Mouse (Mus musculus): ENCODE measurements at regions not wholly inside any gene's neighbourhood (a gene's known extent, or its start where the extent isn't known, plus 50 kb on each side); places are given as distances from the start of the nearest gene placed in this dataset.
A peak's percentile ranks its signal among the peaks of the same experiment; 100 is the strongest.

GRCm38 (mm10) chr15:96944741-96945140, 111.0 kb downstream of the Slc38a4 start:
- Histone ChIP-seq H3K27me3 (ENCODE audit: control insufficient read depth, insufficient read depth, insufficient read length) (no peaks in the 10 kb centered on the region), H3K79me2 (ENCODE audit: control insufficient read depth, insufficient read depth) (no peaks in the 10 kb centered on the region), H3ac (ENCODE audit: control insufficient read depth, insufficient read length, low read depth) (no peak overlapping the region), H3K79me3 (ENCODE audit: low read depth) (no peaks in the 10 kb centered on the region), H3K4me3 (ENCODE audit: insufficient read depth, poor library complexity, severe bottlenecking) (no peak overlapping the region), H3K36me3 (ENCODE audit: control insufficient read depth, insufficient read depth) (no peaks in the 10 kb centered on the region)
- TF ChIP-seq MYOD1 (IDR thresholded peaks at IDR 0.05; ENCODE audit: control insufficient read depth, insufficient read length, low read depth) (no peak), MAX (IDR thresholded peaks at IDR 0.05) (no peak), FOSL1 (IDR thresholded peaks at IDR 0.05; ENCODE audit: insufficient read depth, low read length, poor library complexity, severe bottlenecking) (no peak), USF1 (IDR thresholded peaks at IDR 0.05; ENCODE audit: low read depth) (no peak), MYOG (IDR thresholded peaks at IDR 0.05; ENCODE audit: control insufficient read depth, extremely low read depth, insufficient read length) (no peak), CTCF (IDR thresholded peaks at IDR 0.05; ENCODE audit: control insufficient read depth, insufficient read depth, insufficient read length) (no peak), CEBPB (IDR thresholded peaks at IDR 0.05; ENCODE audit: low read depth) (no peak)

- TF ChIP-seq FOSL1 (IDR thresholded peaks at IDR 0.05; ENCODE audit: insufficient read depth, low read length, poor library complexity, severe bottlenecking) (no peak), MYOG (IDR thresholded peaks at IDR 0.05; ENCODE audit: control insufficient read depth, extremely low read depth, insufficient read length) (no peak), MAX (IDR thresholded peaks at IDR 0.05) (no peak), USF1 (IDR thresholded peaks at IDR 0.05; ENCODE audit: low read depth) (no peak), CEBPB (IDR thresholded peaks at IDR 0.05; ENCODE audit: low read depth) (no peak), MYOD1 (IDR thresholded peaks at IDR 0.05; ENCODE audit: control insufficient read depth, insufficient read length, low read depth) (no peak), CTCF (IDR thresholded peaks at IDR 0.05; ENCODE audit: control insufficient read depth, insufficient read depth, insufficient read length) (no peak)
- H3K36me3 ChIP-seq (ENCODE audit: control insufficient read depth, insufficient read depth): no peaks in the 10 kb centered on the region
- H3K79me3 ChIP-seq (ENCODE audit: low read depth): no peaks in the 10 kb centered on the region
- H3K27me3 ChIP-seq (ENCODE audit: control insufficient read depth, insufficient read depth, insufficient read length): no peaks in the 10 kb centered on the region
- H3ac ChIP-seq (ENCODE audit: control insufficient read depth, insufficient read length, low read depth): no peak overlapping the region
- H3K4me3 ChIP-seq (ENCODE audit: insufficient read depth, poor library complexity, severe bottlenecking): no peak overlapping the region
- no peaks in the 10 kb centered on the region for H3K79me2 ChIP-seq (ENCODE audit: control insufficient read depth, insufficient read depth)
Observed at GRCm38 (mm10) chr15:96942651-96943050, 113.1 kb downstream of the Slc38a4 start.

GRCm38 (mm10) chr15:96938406-96938805, 117.3 kb downstream of the Slc38a4 start:
- Histone ChIP-seq H3K4me3 (ENCODE audit: insufficient read depth, poor library complexity, severe bottlenecking) (no peak overlapping the region), H3K79me3 (ENCODE audit: low read depth) (no peaks in the 10 kb centered on the region), H3K27me3 (ENCODE audit: control insufficient read depth, insufficient read depth, insufficient read length) (no peaks in the 10 kb centered on the region), H3K36me3 (ENCODE audit: control insufficient read depth, insufficient read depth) (no peaks in the 10 kb centered on the region), H3ac (ENCODE audit: control insufficient read depth, insufficient read length, low read depth) (no peak overlapping the region), H3K79me2 (ENCODE audit: control insufficient read depth, insufficient read depth) (no peaks in the 10 kb centered on the region)
- TF ChIP-seq MAX (IDR thresholded peaks at IDR 0.05) (no peak), USF1 (IDR thresholded peaks at IDR 0.05; ENCODE audit: low read depth) (no peak), CTCF (IDR thresholded peaks at IDR 0.05; ENCODE audit: control insufficient read depth, insufficient read depth, insufficient read length) (no peak), FOSL1 (IDR thresholded peaks at IDR 0.05; ENCODE audit: insufficient read depth, low read length, poor library complexity, severe bottlenecking) (no peak), CEBPB (IDR thresholded peaks at IDR 0.05; ENCODE audit: low read depth) (no peak), MYOD1 (IDR thresholded peaks at IDR 0.05; ENCODE audit: control insufficient read depth, insufficient read length, low read depth) (no peak), MYOG (IDR thresholded peaks at IDR 0.05; ENCODE audit: control insufficient read depth, extremely low read depth, insufficient read length) (no peak)

- Histone ChIP-seq H3K79me2 (ENCODE audit: control insufficient read depth, insufficient read depth) (no peaks in the 10 kb centered on the region), H3K36me3 (ENCODE audit: control insufficient read depth, insufficient read depth) (no peaks in the 10 kb centered on the region), H3K79me3 (ENCODE audit: low read depth) (no peaks in the 10 kb centered on the region), H3K4me3 (ENCODE audit: insufficient read depth, poor library complexity, severe bottlenecking) (no peak overlapping the region), H3ac (ENCODE audit: control insufficient read depth, insufficient read length, low read depth) (no peak overlapping the region), H3K27me3 (ENCODE audit: control insufficient read depth, insufficient read depth, insufficient read length) (no peaks in the 10 kb centered on the region)
- TF ChIP-seq FOSL1 (IDR thresholded peaks at IDR 0.05; ENCODE audit: insufficient read depth, low read length, poor library complexity, severe bottlenecking) (no peak), MYOG (IDR thresholded peaks at IDR 0.05; ENCODE audit: control insufficient read depth, extremely low read depth, insufficient read length) (no peak), MAX (IDR thresholded peaks at IDR 0.05) (no peak), CTCF (IDR thresholded peaks at IDR 0.05; ENCODE audit: control insufficient read depth, insufficient read depth, insufficient read length) (no peak), MYOD1 (IDR thresholded peaks at IDR 0.05; ENCODE audit: control insufficient read depth, insufficient read length, low read depth) (no peak), CEBPB (IDR thresholded peaks at IDR 0.05; ENCODE audit: low read depth) (no peak), USF1 (IDR thresholded peaks at IDR 0.05; ENCODE audit: low read depth) (no peak)
Observed at GRCm38 (mm10) chr15:96937623-96938022, 118.1 kb downstream of the Slc38a4 start.

DNA sequence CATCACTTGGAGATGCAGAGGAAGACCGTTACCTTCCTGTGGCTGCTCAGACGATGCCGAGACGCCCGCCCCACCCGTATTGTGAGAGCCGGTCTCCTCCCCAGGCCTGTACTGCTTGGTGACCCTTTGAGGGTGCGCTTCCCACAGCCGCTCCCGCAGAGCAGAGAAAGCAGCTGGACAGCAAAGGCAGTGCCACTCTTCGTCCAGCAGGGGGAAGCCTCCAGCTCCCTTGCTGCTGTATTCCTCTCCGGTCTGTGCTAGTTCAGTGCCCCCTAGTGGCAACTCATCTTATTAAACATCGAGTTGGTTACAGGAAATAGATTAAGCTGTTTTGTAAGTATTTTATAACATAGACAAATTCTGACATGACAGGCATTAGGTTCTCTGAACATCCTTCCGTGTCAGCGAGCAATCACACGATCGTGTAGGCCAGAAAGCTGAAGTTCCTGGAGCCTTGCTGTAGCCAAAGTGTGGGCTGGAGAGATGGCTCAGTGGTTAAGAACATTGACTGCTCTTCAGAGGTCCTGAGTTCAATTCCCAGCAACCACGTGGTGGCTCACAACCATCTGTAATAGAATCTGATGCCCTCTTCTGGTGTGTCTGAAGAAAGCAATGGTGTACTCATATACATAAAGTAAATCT, 118.9 kb downstream of the Slc38a4 start:
- no peak overlapping the region for H3ac ChIP-seq (ENCODE audit: control insufficient read depth, insufficient read length, low read depth)
- no peak overlapping the region for H3K4me3 ChIP-seq (ENCODE audit: insufficient read depth, poor library complexity, severe bottlenecking)
- H3K79me2 ChIP-seq (ENCODE audit: control insufficient read depth, insufficient read depth): no peaks in the 10 kb centered on the region
- TF ChIP-seq MYOG (IDR thresholded peaks at IDR 0.05; ENCODE audit: control insufficient read depth, extremely low read depth, insufficient read length): no peak
- TF ChIP-seq CTCF (IDR thresholded peaks at IDR 0.05; ENCODE audit: control insufficient read depth, insufficient read depth, insufficient read length): peak; percentile 97
- peak; percentile 80 for TF ChIP-seq MAX (IDR thresholded peaks at IDR 0.05)
- H3K79me3 ChIP-seq (ENCODE audit: low read depth): no peaks in the 10 kb centered on the region
- no peaks in the 10 kb centered on the region for H3K36me3 ChIP-seq (ENCODE audit: control insufficient read depth, insufficient read depth)
- H3K27me3 ChIP-seq (ENCODE audit: control insufficient read depth, insufficient read depth, insufficient read length): no peaks in the 10 kb centered on the region

DNA sequence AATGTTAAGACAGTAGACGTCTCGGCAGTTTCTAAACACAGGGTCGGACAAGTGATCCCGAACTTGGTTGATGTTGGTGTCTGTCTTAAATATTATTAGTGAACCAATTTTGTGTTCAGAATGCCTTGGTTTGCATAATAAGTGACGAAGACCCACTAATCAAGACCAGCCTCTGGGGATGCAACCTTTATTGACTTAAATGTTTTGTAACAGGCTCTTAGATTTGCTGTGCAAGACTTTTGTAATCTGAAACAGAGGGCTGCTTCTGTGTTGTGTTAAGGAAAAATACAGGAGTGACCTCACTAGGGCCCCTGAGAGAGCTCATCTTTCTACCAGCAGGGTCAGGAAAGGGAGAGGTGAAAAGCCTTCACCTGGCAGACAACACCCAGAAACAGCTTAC, 119.5 kb downstream of the Slc38a4 start:
- Histone ChIP-seq H3K4me3 (ENCODE audit: insufficient read depth, poor library complexity, severe bottlenecking) (no peak overlapping the region), H3K79me2 (ENCODE audit: control insufficient read depth, insufficient read depth) (no peaks in the 10 kb centered on the region), H3K36me3 (ENCODE audit: control insufficient read depth, insufficient read depth) (no peaks in the 10 kb centered on the region), H3ac (ENCODE audit: control insufficient read depth, insufficient read length, low read depth) (no peak overlapping the region), H3K27me3 (ENCODE audit: control insufficient read depth, insufficient read depth, insufficient read length) (no peaks in the 10 kb centered on the region), H3K79me3 (ENCODE audit: low read depth) (no peaks in the 10 kb centered on the region)
- TF ChIP-seq MAX (IDR thresholded peaks at IDR 0.05) (no peak), CEBPB (IDR thresholded peaks at IDR 0.05; ENCODE audit: low read depth) (no peak), MYOD1 (IDR thresholded peaks at IDR 0.05; ENCODE audit: control insufficient read depth, insufficient read length, low read depth) (no peak), USF1 (IDR thresholded peaks at IDR 0.05; ENCODE audit: low read depth) (no peak), FOSL1 (IDR thresholded peaks at IDR 0.05; ENCODE audit: insufficient read depth, low read length, poor library complexity, severe bottlenecking) (no peak), MYOG (IDR thresholded peaks at IDR 0.05; ENCODE audit: control insufficient read depth, extremely low read depth, insufficient read length) (no peak), CTCF (IDR thresholded peaks at IDR 0.05; ENCODE audit: control insufficient read depth, insufficient read depth, insufficient read length) (no peak)
